Mouse (Mus musculus) cortical plate, adult 2 months (tissue): ENCODE measurements at regions not wholly inside any gene's neighbourhood (a gene's known extent, or its start where the extent isn't known, plus 50 kb on each side); places are given as distances from the start of the nearest gene placed in this dataset.

Experiments
- CTCF ChIP-seq: fragments of 200-500 bp; IDR thresholded peaks from 2 replicates; pipeline ENCODE4 v1.5.1; 2011; ENCODE audit warnings: mild to moderate bottlenecking, control low read depth, low read length; ENCODE audit not compliant: insufficient read depth; ENCODE audit errors: extremely low read depth
- POLR2A ChIP-seq: fragments of 200-500 bp; IDR thresholded peaks from 2 replicates; pipeline ENCODE4 v1.6.1; 2011; ENCODE audit warnings: mild to moderate bottlenecking, low read length, control low read depth; ENCODE audit not compliant: insufficient read depth; ENCODE audit errors: extremely low read depth

DNA sequence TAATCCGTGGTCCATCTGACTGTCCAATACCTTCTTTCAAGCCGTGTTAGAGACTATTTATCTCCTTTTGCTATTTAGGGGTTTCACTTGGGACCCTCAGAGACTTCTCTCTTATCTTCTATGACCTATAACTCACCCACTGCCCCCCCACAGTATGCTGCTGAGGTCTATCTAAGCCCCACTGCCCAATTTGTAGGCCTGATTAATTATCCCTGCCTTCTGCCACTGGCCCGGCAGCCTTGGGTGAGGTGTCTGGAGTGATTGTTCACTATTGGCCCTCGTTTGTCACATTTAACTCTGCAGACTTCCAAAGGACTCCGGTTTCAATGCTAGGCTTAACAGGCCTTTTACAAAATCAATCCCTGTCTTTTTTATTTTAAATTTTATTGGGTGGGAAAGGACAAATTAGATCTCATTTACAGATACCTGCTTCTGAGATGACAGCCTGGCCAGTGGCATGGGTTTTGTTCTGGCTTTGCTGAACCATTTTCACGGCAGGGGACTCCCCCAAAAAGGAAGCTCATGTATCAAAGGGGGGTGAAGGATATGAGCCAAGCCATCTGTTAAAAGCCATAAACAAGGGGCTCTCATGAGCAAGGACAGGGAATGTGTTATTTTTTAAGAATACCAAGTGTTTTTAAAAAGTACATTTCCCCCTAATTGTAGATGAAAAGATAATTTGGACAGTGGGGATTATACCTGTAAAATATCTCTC, 160.4 kb upstream of the Fam19a5 start:
- TF ChIP-seq CTCF (no peak), POLR2A (no peak)
